Mouse (Mus musculus) ES-E14 (cell line): ENCODE data around the gene Mroh9.

Source experiments
- HCFC1 ChIP-seq: IDR thresholded peaks from 2 replicates; pipeline ENCODE4 v1.6.1; 2012; ENCODE audit warnings: low read length, inconsistent platforms, borderline replicate concordance; ENCODE audit not compliant: insufficient read depth
- ZC3H11A ChIP-seq: IDR thresholded peaks from 2 replicates; pipeline ENCODE4 v1.6.1; 2012; ENCODE audit warnings: low read depth, mild to moderate bottlenecking, inconsistent platforms, low read length, borderline replicate concordance

- TF ChIP-seq ZC3H11A (no peak), HCFC1 (no peak)
Observed at GRCm38 (mm10) chr1:163003496-163003895, 82.0 kb downstream of the Mroh9 start.
